Mouse (Mus musculus) hindbrain, embryonic 14.5 days (tissue): ENCODE data around the gene Mt2. TPM values are rescaled to one million over a fixed set of nuclear protein-coding genes. Genes with fewer than 3 reads are reported as not detected.
"Not testable (repeated sequence)": the region's sequence is repeated elsewhere in the genome, so short reads cannot be mapped to it uniquely, and the experiment has no call there.

Source experiments
- ATAC-seq: fragments of 200-750 bp; cut with Nextera tagmentation; 2 replicates; pipeline ENCODE4 v1.8.0; 2017; ENCODE audit warnings: moderate number of reproducible peaks, mild to moderate bottlenecking, moderate TSS enrichment, moderate library complexity; ENCODE audit not compliant: low FRiP score
- DNase-seq: peaks from one replicate; pipeline ENCODE4 v3.0.0-alpha.2; 2015; ENCODE audit warnings: low spot score
- H3K27ac ChIP-seq: fragments of 300-500 bp; sonication (generic); 2 replicates; pipeline ENCODE4 v1.5.1; 2014; ENCODE audit warnings: mild to moderate bottlenecking, moderate library complexity
- H3K27me3 ChIP-seq: fragments of 300-500 bp; sonication (generic); 2 replicates; pipeline ENCODE4 v1.6.1; 2014; ENCODE audit warnings: mild to moderate bottlenecking, low read length, mixed read lengths; ENCODE audit not compliant: control insufficient read depth, insufficient read depth
- H3K36me3 ChIP-seq: fragments of 300-500 bp; sonication (generic); replicated peaks from 2 replicates; pipeline ENCODE4 v1.6.1; 2014; ENCODE audit not compliant: control insufficient read depth, insufficient read depth
- H3K4me1 ChIP-seq: fragments of 300-500 bp; sonication (generic); replicated peaks from 2 replicates; pipeline ENCODE4 v1.6.1; 2014; ENCODE audit warnings: antibody characterized with exemption, low read length, mixed read lengths; ENCODE audit not compliant: control insufficient read depth, insufficient read depth
- H3K4me2 ChIP-seq: fragments of 300-500 bp; sonication (generic); replicated peaks from 2 replicates; pipeline ENCODE4 v1.6.1; 2014; ENCODE audit warnings: mild to moderate bottlenecking, moderate library complexity
- H3K4me3 ChIP-seq: fragments of 300-500 bp; sonication (generic); replicated peaks from 2 replicates; pipeline ENCODE4 v1.5.1; 2014; ENCODE audit warnings: mild to moderate bottlenecking, low read length
- H3K9ac ChIP-seq: fragments of 300-500 bp; sonication (generic); 2 replicates; pipeline ENCODE4 v1.6.1; 2014
- H3K9me3 ChIP-seq: fragments of 300-500 bp; sonication (generic); 2 replicates; pipeline ENCODE4 v1.6.1; 2016; ENCODE audit warnings: low read length; ENCODE audit not compliant: control insufficient read depth
- WGBS: fragments of 180-500 bp; shearing (Covaris S2); extraction: QIAGEN DNeasy Blood & Tissue Kit; methylation state at CpG from one replicate; pipeline ENCODE4 v1.1.7; 2014; 5-methylcytosine and 5-hydroxymethylcytosine counted together
- polyA plus RNA-seq: library from polyadenylated mRNA; unstranded; fragments of >200 nt; fragmentation: Nextera tagmentation; extraction: Ambion mirVana; gene quantifications from 2 replicates; pipeline ENCODE4 v1.2.1, GENCODE M21; 2014

Mt2 gene
- polyA plus RNA-seq, 1 experiment from 2014 or later, result 16.9 TPM

- WGBS, result 55% methylated on average over 6 of the region's 6 CpGs
- H3K27me3 ChIP-seq, result no peaks in the 10 kb centered on the region
- no peak for DNase-seq
These were observed 35.5 kb upstream of the Mt2 start, which contains the start of gene Mt4 for GRCm38 (mm10) chr8:94136933-94137332. Gene Mt4 (plus strand): TSS chr8:94137197.

GRCm38 (mm10) chr8:94140266-94140795 lies 32.1 kb upstream of the Mt2 start:
- Histone ChIP-seq H3K9ac (no peak overlapping the region), H3K4me1 (no peaks in the 10 kb centered on the region), H3K4me3 (no peak overlapping the region), H3K36me3 (no peaks in the 10 kb centered on the region), H3K27me3 (no peaks in the 10 kb centered on the region), H3K9me3 (no peaks in the 10 kb centered on the region), H3K4me2 (no peak overlapping the region), H3K27ac (no peak overlapping the region)
- WGBS, result 82% methylated on average over 4 of the region's 4 CpGs
- no peak for DNase-seq
- ATAC-seq, result no peak

More at GRCm38 (mm10) chr8:94136933-94137332, 35.5 kb upstream of the Mt2 start, which contains the start of gene Mt4:
- no peak within 1 kb of the TSS for H3K4me2 ChIP-seq
- no peak within 1 kb of the TSS for H3K27ac ChIP-seq
- no peaks in the 10 kb centered on the region for H3K4me1 ChIP-seq
- no peak for ATAC-seq
- H3K36me3 ChIP-seq, result no peaks in the 10 kb centered on the region
- H3K4me3 ChIP-seq, result no peak within 1 kb of the TSS
- no peak within 1 kb of the TSS for H3K9ac ChIP-seq
- no peaks in the 10 kb centered on the region for H3K9me3 ChIP-seq

GRCm38 (mm10) chr8:94148236-94148635 lies 24.2 kb upstream of the Mt2 start:
- Histone ChIP-seq H3K27ac (no peak overlapping the region), H3K27me3 (no peaks in the 10 kb centered on the region), H3K9me3 (no peaks in the 10 kb centered on the region), H3K4me3 (no peak overlapping the region), H3K9ac (no peak overlapping the region), H3K4me1 (peaks cover 14% of the 10 kb centered on the region; the same call in 1 of the 2 replicates), H3K4me2 (no peak overlapping the region), H3K36me3 (no peaks in the 10 kb centered on the region)
- DNase-seq (no peak), ATAC-seq (no peak)
- 44% methylated on average over 5 of the region's 5 CpGs for WGBS

GRCm38 (mm10) chr8:94150925-94151324 lies 21.5 kb upstream of the Mt2 start:
- ATAC-seq, result no peak
- 86% methylated on average over 5 of the region's 5 CpGs for WGBS
- no peak for DNase-seq
- H3K4me3 ChIP-seq, result no peak overlapping the region
- H3K36me3 ChIP-seq, result no peaks in the 10 kb centered on the region
- no peaks in the 10 kb centered on the region for H3K9me3 ChIP-seq
- no peak overlapping the region for H3K27ac ChIP-seq
- no peaks in the 10 kb centered on the region for H3K27me3 ChIP-seq
- no peak overlapping the region for H3K9ac ChIP-seq
- H3K4me2 ChIP-seq, result no peak overlapping the region
- H3K4me1 ChIP-seq, result peaks cover 17% of the 10 kb centered on the region

- peak; percentile 76 for DNase-seq
- Histone ChIP-seq H3K4me1 (peaks cover 17% of the 10 kb centered on the region), H3K27ac (peak within 1 kb of the TSS; percentile 57), H3K9ac (peak within 1 kb of the TSS; percentile 55), H3K4me3 (peak within 1 kb of the TSS; percentile 37), H3K27me3 (no peaks in the 10 kb centered on the region), H3K9me3 (no peaks in the 10 kb centered on the region), H3K4me2 (peak within 1 kb of the TSS; percentile 77), H3K36me3 (no peaks in the 10 kb centered on the region)
- ATAC-seq, result peak; percentile 86
- 2% methylated on average over 28 of the region's 29 CpGs for WGBS
These were observed 19.8 kb upstream of the Mt2 start, which contains the start of gene Mt3 for GRCm38 (mm10) chr8:94152513-94153300. Gene Mt3 (plus strand): TSS chr8:94152607.

GRCm38 (mm10) chr8:94153451-94153850 lies 19.0 kb upstream of the Mt2 start:
- Histone ChIP-seq H3K27me3 (no peaks in the 10 kb centered on the region), H3K4me3 (peak overlapping the region; percentile 37), H3K4me2 (peak overlapping the region; percentile 77), H3K4me1 (peaks cover 17% of the 10 kb centered on the region), H3K36me3 (no peaks in the 10 kb centered on the region), H3K27ac (peak overlapping the region; percentile 57; the same call in 1 of the 2 replicates), H3K9ac (peak overlapping the region; percentile 55), H3K9me3 (no peaks in the 10 kb centered on the region)
- ATAC-seq (no peak), DNase-seq (no peak)
- 25% methylated on average over 7 of the region's 7 CpGs for WGBS

- Histone ChIP-seq H3K4me1 (peaks cover 17% of the 10 kb centered on the region), H3K9ac (no peak overlapping the region), H3K4me2 (no peak overlapping the region), H3K9me3 (no peaks in the 10 kb centered on the region), H3K36me3 (no peaks in the 10 kb centered on the region), H3K27ac (peak overlapping the region; percentile 57), H3K27me3 (no peaks in the 10 kb centered on the region), H3K4me3 (no peak overlapping the region)
- 42% methylated on average over 6 of the region's 6 CpGs for WGBS
- no peak for DNase-seq
- peak; percentile 24; the same call in 1 of the 2 replicates for ATAC-seq
These were observed 17.9 kb upstream of the Mt2 start for GRCm38 (mm10) chr8:94154537-94154936.

GRCm38 (mm10) chr8:94156092-94156491 lies 16.4 kb upstream of the Mt2 start:
- H3K27ac ChIP-seq, result no peak overlapping the region
- H3K36me3 ChIP-seq, result no peaks in the 10 kb centered on the region
- no peak overlapping the region for H3K4me2 ChIP-seq
- H3K4me3 ChIP-seq, result no peak overlapping the region
- no peaks in the 10 kb centered on the region for H3K9me3 ChIP-seq
- 71% methylated on average over 4 of the region's 4 CpGs for WGBS
- no peaks in the 10 kb centered on the region for H3K27me3 ChIP-seq
- DNase-seq (no peak), ATAC-seq (no peak)
- H3K4me1 ChIP-seq, result peaks cover 17% of the 10 kb centered on the region
- no peak overlapping the region for H3K9ac ChIP-seq

- H3K4me1 ChIP-seq, H3K27ac ChIP-seq, H3K9me3 ChIP-seq, H3K27me3 ChIP-seq, H3K4me2 ChIP-seq, DNase-seq, H3K36me3 ChIP-seq, H3K9ac ChIP-seq, ATAC-seq, H3K4me3 ChIP-seq: not testable (repeated sequence)
- 79% methylated on average over 8 of the region's 8 CpGs for WGBS
These were observed 6.7 kb upstream of the Mt2 start for GRCm38 (mm10) chr8:94165772-94166171.
